Mouse (Mus musculus) heart, postnatal 0 days (tissue): ENCODE data around the gene Tmem206. TPM values are rescaled to one million over a fixed set of nuclear protein-coding genes. Genes with fewer than 3 reads are reported as not detected.

Experiments used
- ATAC-seq: fragments of 200-750 bp; cut with Nextera tagmentation; 2 replicates; pipeline ENCODE4 v1.8.0; 2017; ENCODE audit warnings: low read depth, moderate number of reproducible peaks, moderate library complexity; ENCODE audit not compliant: insufficient read depth
- DNase-seq: peaks from one replicate; pipeline ENCODE4 v3.0.0-alpha.2; 2016; ENCODE audit warnings: low spot score
- H3K27ac ChIP-seq: fragments of 300-500 bp; sonication (generic); 2 replicates; pipeline ENCODE4 v1.5.1; 2014; ENCODE audit warnings: low read depth, mild to moderate bottlenecking
- H3K27me3 ChIP-seq: fragments of 300-500 bp; sonication (generic); 2 replicates; pipeline ENCODE4 v1.6.1; 2014; ENCODE audit warnings: low read length, mixed read lengths; ENCODE audit not compliant: control insufficient read depth, insufficient read depth
- H3K36me3 ChIP-seq: fragments of 300-500 bp; sonication (generic); replicated peaks from 2 replicates; pipeline ENCODE4 v1.6.1; 2014; ENCODE audit warnings: low read length, mixed read lengths; ENCODE audit not compliant: control insufficient read depth, insufficient read depth
- H3K4me1 ChIP-seq: fragments of 300-500 bp; sonication (generic); 2 replicates; pipeline ENCODE4 v1.6.1; 2014; ENCODE audit warnings: antibody characterized with exemption; ENCODE audit not compliant: control insufficient read depth, insufficient read depth
- H3K4me2 ChIP-seq: fragments of 300-500 bp; sonication (generic); 2 replicates; pipeline ENCODE4 v1.6.1; 2014; ENCODE audit warnings: low read depth, mild to moderate bottlenecking, low read length, moderate library complexity
- H3K4me3 ChIP-seq: fragments of 300-500 bp; sonication (generic); 2 replicates; pipeline ENCODE4 v1.5.1; 2014; ENCODE audit warnings: low read depth, low read length
- H3K9ac ChIP-seq: fragments of 300-500 bp; sonication (generic); replicated peaks from 2 replicates; pipeline ENCODE4 v1.6.1; 2014; ENCODE audit warnings: low read depth, low read length, mixed read lengths
- H3K9me3 ChIP-seq: fragments of 300-500 bp; sonication (generic); replicated peaks from 2 replicates; pipeline ENCODE4 v1.6.1; 2016; ENCODE audit warnings: low read length; ENCODE audit not compliant: control insufficient read depth
- CTCF ChIP-seq: IDR thresholded peaks from 2 replicates; pipeline ENCODE4 v1.5.1; 2016; ENCODE audit warnings: antibody characterized with exemption, control low read depth, low read depth
- EP300 ChIP-seq: IDR thresholded peaks from 2 replicates; pipeline ENCODE4 v1.6.1; 2016; ENCODE audit warnings: antibody characterized with exemption, low read depth
- WGBS: fragments of 180-500 bp; shearing (Covaris S2); extraction: QIAGEN DNeasy Blood & Tissue Kit; methylation state at CpG from one replicate; pipeline ENCODE4 v1.1.7; 2014; 5-methylcytosine and 5-hydroxymethylcytosine counted together
- polyA plus RNA-seq: library from polyadenylated mRNA; unstranded; fragments of >200 nt; fragmentation: Nextera tagmentation; extraction: Ambion mirVana; gene quantifications from 2 replicates; pipeline ENCODE4 v1.2.1, GENCODE M21; 2015
- total RNA-seq: library from RNA; depleted of rRNA; stranded (reverse); fragments of >200 nt; gene quantifications from 2 replicates; pipeline ENCODE4 v1.2.3, GENCODE M21; 2014; ENCODE audit warnings: low replicate concordance

Tmem206 gene
- total and polyA plus RNA-seq, 2 experiments from 2014 or later, result 5.3 to 10.9 TPM

- ATAC-seq (no peak), DNase-seq (no peak)
- no peaks in the 10 kb centered on the region for H3K4me1 ChIP-seq
- H3K4me2 ChIP-seq, result no peak overlapping the region
- H3K36me3 ChIP-seq, result peaks cover 43% of the 10 kb centered on the region
- WGBS, result 69% methylated on average over 4 of the region's 4 CpGs
- H3K27ac ChIP-seq, result no peak overlapping the region
- no peak overlapping the region for H3K9ac ChIP-seq
- no peaks in the 10 kb centered on the region for H3K9me3 ChIP-seq
- TF ChIP-seq EP300 (no peak), CTCF (peak; percentile 50)
- H3K4me3 ChIP-seq, result no peak overlapping the region
- no peaks in the 10 kb centered on the region for H3K27me3 ChIP-seq
These were observed 38.8 kb downstream of the Tmem206 start for GRCm38 (mm10) chr1:191364477-191364876.

GRCm38 (mm10) chr1:191368193-191368592 is 42.5 kb downstream of the Tmem206 start:
- Histone ChIP-seq H3K36me3 (peaks cover 23% of the 10 kb centered on the region), H3K4me3 (no peak overlapping the region), H3K9ac (no peak overlapping the region)

DNA sequence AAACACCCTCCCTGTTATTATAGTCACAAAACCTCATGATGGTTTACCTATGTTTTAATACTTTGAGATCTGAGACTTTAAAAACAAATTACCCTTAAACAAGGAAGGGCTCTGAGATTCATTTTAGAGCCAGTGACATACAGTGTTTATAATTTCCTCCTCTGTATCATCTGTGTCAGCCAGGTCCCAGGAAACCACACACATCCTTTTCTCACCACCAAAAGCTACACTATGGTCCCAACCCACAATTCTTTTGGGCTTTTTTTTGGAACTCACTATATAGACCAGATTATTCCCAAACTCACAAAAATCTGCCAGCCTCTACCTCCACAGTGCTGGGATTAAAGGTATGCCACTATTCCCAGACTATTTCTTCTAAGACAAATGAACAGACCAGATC is 43.4 kb downstream of the Tmem206 start:
- no peak overlapping the region for H3K4me3 ChIP-seq
- no peak overlapping the region for H3K4me2 ChIP-seq
- no peaks in the 10 kb centered on the region for H3K27me3 ChIP-seq
- ATAC-seq, result no peak
- peaks cover 23% of the 10 kb centered on the region for H3K36me3 ChIP-seq
- H3K4me1 ChIP-seq, result peaks cover 9% of the 10 kb centered on the region
- no peaks in the 10 kb centered on the region for H3K9me3 ChIP-seq
- no peak overlapping the region for H3K27ac ChIP-seq
- no peak overlapping the region for H3K9ac ChIP-seq
- DNase-seq, result no peak
- TF ChIP-seq EP300 (no peak), CTCF (no peak)

More at GRCm38 (mm10) chr1:191368193-191368592, 42.5 kb downstream of the Tmem206 start:
- no peak overlapping the region for H3K4me2 ChIP-seq
- H3K27ac ChIP-seq, result no peak overlapping the region
- TF ChIP-seq CTCF, result no peak
- TF ChIP-seq EP300, result no peak
- DNase-seq (no peak), ATAC-seq (no peak)
- 63% methylated on average over 4 of the region's 4 CpGs for WGBS
- no peaks in the 10 kb centered on the region for H3K27me3 ChIP-seq
- no peaks in the 10 kb centered on the region for H3K9me3 ChIP-seq
- H3K4me1 ChIP-seq, result peaks cover 8% of the 10 kb centered on the region

GRCm38 (mm10) chr1:191374993-191375643 is 49.4 kb downstream of the Tmem206 start:
- 46% methylated on average over 10 of the region's 10 CpGs for WGBS
- H3K4me1 ChIP-seq, result peaks cover 24% of the 10 kb centered on the region
- no peak for DNase-seq
- 0 out of 2 replicates have a peak, but pooled peaks cover 8% of the 10 kb centered on the region for H3K36me3 ChIP-seq
- TF ChIP-seq CTCF (no peak), EP300 (no peak)
- H3K9me3 ChIP-seq, result no peaks in the 10 kb centered on the region
- H3K27me3 ChIP-seq, result no peaks in the 10 kb centered on the region
- no peak overlapping the region for H3K27ac ChIP-seq
- H3K4me3 ChIP-seq, result no peak overlapping the region
- no peak overlapping the region for H3K4me2 ChIP-seq
- H3K9ac ChIP-seq, result no peak overlapping the region
- no peak for ATAC-seq

- WGBS, result 32% methylated on average over 5 of the region's 5 CpGs
- no peak overlapping the region for H3K27ac ChIP-seq
- no peaks in the 10 kb centered on the region for H3K27me3 ChIP-seq
- no peak for TF ChIP-seq CTCF
- TF ChIP-seq EP300, result no peak
- no peak overlapping the region for H3K4me2 ChIP-seq
- no peak overlapping the region for H3K9ac ChIP-seq
- H3K36me3 ChIP-seq, result 0 out of 2 replicates have a peak, but pooled peaks cover 8% of the 10 kb centered on the region
- no peak overlapping the region for H3K4me3 ChIP-seq
- ATAC-seq, result no peak
- peaks cover 24% of the 10 kb centered on the region for H3K4me1 ChIP-seq
- DNase-seq, result no peak
- no peaks in the 10 kb centered on the region for H3K9me3 ChIP-seq
These were observed 49.9 kb downstream of the Tmem206 start for GRCm38 (mm10) chr1:191375644-191375998.

DNA sequence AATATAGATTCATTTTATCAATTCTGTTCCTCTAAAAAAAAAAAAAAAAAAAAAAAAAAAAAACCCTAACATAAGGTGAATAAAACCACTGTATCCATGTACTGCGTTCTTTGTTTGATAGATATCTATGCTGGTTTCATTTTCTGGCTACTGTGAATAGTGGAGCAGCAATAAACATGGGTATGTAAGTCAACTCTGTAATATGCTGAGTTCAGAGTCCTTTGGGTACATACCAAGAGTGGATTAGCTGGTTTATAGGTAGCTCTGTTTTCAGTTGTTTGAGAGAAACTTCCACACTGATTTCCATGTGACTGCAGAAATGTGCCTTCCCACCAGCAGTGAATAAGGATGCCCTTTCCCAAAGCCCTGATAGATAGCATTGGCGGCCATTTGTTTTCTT is 52.4 kb downstream of the Tmem206 start:
- no peak for TF ChIP-seq CTCF
- TF ChIP-seq EP300, result no peak
- Histone ChIP-seq H3K9me3 (no peaks in the 10 kb centered on the region), H3K4me3 (no peak overlapping the region), H3K27ac (no peak overlapping the region; the same call in 1 of the 2 replicates), H3K4me1 (peaks cover 32% of the 10 kb centered on the region), H3K36me3 (no peaks in the 10 kb centered on the region), H3K4me2 (no peak overlapping the region), H3K27me3 (no peaks in the 10 kb centered on the region), H3K9ac (no peak overlapping the region)
- DNase-seq (no peak), ATAC-seq (no peak)
- WGBS, result 95% methylated on average over 2 of the region's 2 CpGs
